Mouse (Mus musculus): ENCODE data around the gene Ppm1h.
"Not testable (repeated sequence)": the region's sequence is repeated elsewhere in the genome, so short reads cannot be mapped to it uniquely, and the experiment has no call there.

The Ppm1h gene

GRCm38 (mm10) chr10:122931851-122932550 lies 253.4 kb downstream of the Ppm1h start:
- DNase-seq (ENCODE audit: low read depth): no peak

- no peak for DNase-seq (ENCODE audit: low read depth)
These were observed 254.7 kb downstream of the Ppm1h start for GRCm38 (mm10) chr10:122933053-122933838.

- not testable (repeated sequence) for DNase-seq (ENCODE audit: low read depth)
These were observed 256.8 kb downstream of the Ppm1h start for GRCm38 (mm10) chr10:122935406-122935805.

GRCm38 (mm10) chr10:122937380-122937779 lies 258.8 kb downstream of the Ppm1h start:
- DNase-seq (ENCODE audit: low read depth): not testable (repeated sequence)

GRCm38 (mm10) chr10:122939546-122939945 lies 261.0 kb downstream of the Ppm1h start:
- no peak for DNase-seq (ENCODE audit: low read depth)

- DNase-seq (ENCODE audit: low read depth): no peak
These were observed 264.2 kb downstream of the Ppm1h start for GRCm38 (mm10) chr10:122942771-122943170.

GRCm38 (mm10) chr10:122943824-122944223 lies 265.3 kb downstream of the Ppm1h start:
- no peak for DNase-seq (ENCODE audit: low read depth)

- DNase-seq (ENCODE audit: low read depth): no peak
These were observed 266.3 kb downstream of the Ppm1h start for GRCm38 (mm10) chr10:122944888-122945287.

GRCm38 (mm10) chr10:122950966-122951365 lies 272.4 kb downstream of the Ppm1h start:
- no peak for DNase-seq (ENCODE audit: low read depth)

- DNase-seq (ENCODE audit: low read depth): no peak
These were observed 275.0 kb downstream of the Ppm1h start for GRCm38 (mm10) chr10:122953576-122953975.

GRCm38 (mm10) chr10:122957918-122958317 lies 279.4 kb downstream of the Ppm1h start:
- no peak for DNase-seq (ENCODE audit: low read depth)

- DNase-seq (ENCODE audit: low read depth): no peak
These were observed 280.1 kb downstream of the Ppm1h start for GRCm38 (mm10) chr10:122958699-122959098.

GRCm38 (mm10) chr10:122960216-122960615 lies 281.7 kb downstream of the Ppm1h start:
- DNase-seq (ENCODE audit: low read depth): no peak

GRCm38 (mm10) chr10:122960738-122961137 lies 282.2 kb downstream of the Ppm1h start:
- no peak for DNase-seq (ENCODE audit: low read depth)

- no peak for DNase-seq (ENCODE audit: low read depth)
These were observed 282.9 kb downstream of the Ppm1h start for GRCm38 (mm10) chr10:122961494-122961893.

- DNase-seq (ENCODE audit: low read depth): no peak
These were observed 284.1 kb downstream of the Ppm1h start for GRCm38 (mm10) chr10:122962651-122963050.

GRCm38 (mm10) chr10:122963463-122964240 lies 285.1 kb downstream of the Ppm1h start:
- DNase-seq (ENCODE audit: low read depth): no peak

- DNase-seq (ENCODE audit: low read depth): no peak
These were observed 285.7 kb downstream of the Ppm1h start for GRCm38 (mm10) chr10:122964241-122964636.

GRCm38 (mm10) chr10:122965650-122966049 lies 287.1 kb downstream of the Ppm1h start:
- DNase-seq (ENCODE audit: low read depth): not testable (repeated sequence)

GRCm38 (mm10) chr10:122966421-122966820 lies 287.9 kb downstream of the Ppm1h start:
- DNase-seq (ENCODE audit: low read depth): no peak

- DNase-seq (ENCODE audit: low read depth): no peak
These were observed 291.6 kb downstream of the Ppm1h start for GRCm38 (mm10) chr10:122970188-122970587.

- no peak for DNase-seq (ENCODE audit: low read depth)
These were observed 294.7 kb downstream of the Ppm1h start for GRCm38 (mm10) chr10:122973241-122973640.

- no peak for DNase-seq (ENCODE audit: low read depth)
These were observed 297.5 kb downstream of the Ppm1h start for GRCm38 (mm10) chr10:122976038-122976437.
